Mouse (Mus musculus) ES-Bruce4 (cell line): ENCODE measurements at regions not wholly inside any gene's neighbourhood (a gene's known extent, or its start where the extent isn't known, plus 50 kb on each side); places are given as distances from the start of the nearest gene placed in this dataset.

Experiments used
- CTCF ChIP-seq: IDR thresholded peaks from one replicate; pipeline ENCODE4 v1.8.1; 2011; ENCODE audit warnings: low read depth, low read length
- POLR2A ChIP-seq: IDR thresholded peaks from one replicate; pipeline ENCODE4 v1.8.1; 2011; ENCODE audit warnings: low read length; ENCODE audit not compliant: insufficient read depth

- no peak for TF ChIP-seq POLR2A
- no peak for TF ChIP-seq CTCF
Measured at GRCm38 (mm10) chr5:9910452-9911088, 185.6 kb upstream of the Grm3 start.
